Comparison of ENCODE assay signal across 8 mouse cellular contexts in genomic region chr14:115092081-115092480, GRCm38 (mm10). TPM values are rescaled to one million over a fixed set of nuclear protein-coding genes. Genes with fewer than 3 reads are reported as not detected.
DNase-seq lines count a peak whose midpoint lies in the region; ATAC-seq and TF ChIP-seq lines count a peak whose summit lies in the region.

Gene Gpc5 (plus strand): TSS chr14:115092215.

- H3K27me3 ChIP-seq in E14TG2a.4 (ENCODE audit: insufficient read depth, low read length), result peaks cover 61% of the 10 kb centered on the region
- H3K27me3 ChIP-seq in cerebellum, adult 2 months (ENCODE audit: control insufficient read depth, insufficient read depth, low read length), result no peaks in the 10 kb centered on the region; the same call in 1 of the 2 replicates
- peaks cover 27% of the 10 kb centered on the region for H3K27me3 ChIP-seq in forebrain, postnatal 0 days (ENCODE audit: insufficient read depth, low read length)
- peaks cover 39% of the 10 kb centered on the region for H3K27me3 ChIP-seq in lung, embryonic 14.5 days (ENCODE audit: insufficient read depth, low read length)

- no peak for TF ChIP-seq CTCF in E14TG2a.4 (conservative IDR thresholded peaks at IDR 0.05; ENCODE audit: low read length)
- TF ChIP-seq CTCF in cerebellum, adult 2 months (IDR thresholded peaks at IDR 0.05; ENCODE audit: borderline replicate concordance, insufficient read depth, low read depth, low read length), result no peak
- TF ChIP-seq CTCF in forebrain, postnatal 0 days (IDR thresholded peaks at IDR 0.05; ENCODE audit: low read depth), result no peak; the same call in 1 of the 2 replicates
- no peak for TF ChIP-seq CTCF in lung, embryonic 14.5 days (IDR thresholded peaks at IDR 0.05; ENCODE audit: low read depth)

- no peak within 1 kb of the TSS for H3K27ac ChIP-seq in cerebellum, adult 2 months (ENCODE audit: insufficient read depth, low read length)
- H3K27ac ChIP-seq in forebrain, postnatal 0 days (ENCODE audit: low read depth, low read length), result no peak within 1 kb of the TSS
- H3K27ac ChIP-seq in lung, embryonic 14.5 days (ENCODE audit: low read depth), result no peak within 1 kb of the TSS

- H3K36me3 ChIP-seq in E14TG2a.4 (ENCODE audit: insufficient read depth, low read length), result no peaks in the 10 kb centered on the region
- no peaks in the 10 kb centered on the region for H3K36me3 ChIP-seq in forebrain, postnatal 0 days (ENCODE audit: insufficient read depth)
- H3K36me3 ChIP-seq in lung, embryonic 14.5 days (ENCODE audit: insufficient read depth), result no peaks in the 10 kb centered on the region

- no peak for TF ChIP-seq POLR2A in cerebellum, adult 2 months (IDR thresholded peaks at IDR 0.05; ENCODE audit: borderline replicate concordance, insufficient read depth, low read length)

- H3K4me1 ChIP-seq in E14TG2a.4 (replicated peaks; ENCODE audit: low read depth, low read length), result peaks cover 9% of the 10 kb centered on the region
- no peaks in the 10 kb centered on the region for H3K4me1 ChIP-seq in cerebellum, adult 2 months (ENCODE audit: control insufficient read depth, insufficient read depth, low read length)
- no peaks in the 10 kb centered on the region for H3K4me1 ChIP-seq in forebrain, postnatal 0 days (ENCODE audit: insufficient read depth)
- H3K4me1 ChIP-seq in lung, embryonic 14.5 days (ENCODE audit: insufficient read depth), result no peaks in the 10 kb centered on the region

- peak; percentile 87 for DNase-seq in cerebellum, adult 2 months
- DNase-seq in forebrain, postnatal 0 days, result peak; percentile 88
- DNase-seq in heart, postnatal 4 days, result peak; percentile 89
- DNase-seq in layer of hippocampus, adult 8-10 months (ENCODE audit: low spot score in 2 of 2), result peak; percentile 77 to 84
- DNase-seq in lung, embryonic 14.5 days, result peak; percentile 91
- peak; percentile 80 for DNase-seq in testis, postnatal 14 days (ENCODE audit: low spot score)

- peak; percentile 100 for ATAC-seq in forebrain, postnatal 0 days
- peak; percentile 100 for ATAC-seq in lung, embryonic 14.5 days (ENCODE audit: insufficient read depth)
- peak; percentile 81 for ATAC-seq in neutrophil, adult 5-6 weeks (ENCODE audit: extremely low read depth, insufficient number of reproducible peaks, low FRiP score, poor library complexity, severe bottlenecking)

- 0% methylated on average over 31 of the region's 31 CpGs for WGBS in cerebellum, adult 2 months
- WGBS in forebrain, postnatal 0 days, result under 1% methylated on average over 28 of the region's 31 CpGs
- under 1% methylated on average over 31 of the region's 31 CpGs for WGBS in lung, embryonic 14.5 days

- H3K9ac ChIP-seq in forebrain, postnatal 0 days, result peak within 1 kb of the TSS; percentile 49
- H3K9ac ChIP-seq in lung, embryonic 14.5 days, result peak within 1 kb of the TSS; percentile 32; the same call in 1 of the 2 replicates

- H3K4me3 ChIP-seq in E14TG2a.4 (replicated peaks; ENCODE audit: low read length), result peak within 1 kb of the TSS; percentile 90
- H3K4me3 ChIP-seq in cerebellum, adult 2 months (replicated peaks; ENCODE audit: insufficient read depth, low read depth, low read length), result peak within 1 kb of the TSS; percentile 61
- H3K4me3 ChIP-seq in forebrain, postnatal 0 days (ENCODE audit: low read depth, low read length), result peak within 1 kb of the TSS; percentile 72
- H3K4me3 ChIP-seq in lung, embryonic 14.5 days (ENCODE audit: low read depth, low read length), result peak within 1 kb of the TSS; percentile 59

- peak within 1 kb of the TSS; percentile 97 for H3K4me2 ChIP-seq in forebrain, postnatal 0 days (ENCODE audit: low read depth)
- H3K4me2 ChIP-seq in lung, embryonic 14.5 days, result peak within 1 kb of the TSS; percentile 94

- H3K9me3 ChIP-seq in E14TG2a.4 (ENCODE audit: low read length), result no peaks in the 10 kb centered on the region
- no peaks in the 10 kb centered on the region for H3K9me3 ChIP-seq in forebrain, postnatal 0 days (ENCODE audit: low read length)
- no peaks in the 10 kb centered on the region for H3K9me3 ChIP-seq in lung, embryonic 14.5 days (ENCODE audit: low read depth, low read length)

RNA-seq across cellular contexts. Expression of gene Gpc5, which starts in this region (rescaled TPM):
- 17.0 and 23.0 TPM in 2 replicates for polyA plus RNA-seq in cerebellum, adult 2 months (2012; rRNA removed)
- total RNA-seq in forebrain, postnatal 0 days (2014; rRNA removed), result 8.7 and 10.4 TPM in 2 replicates
- 8.0 and 8.2 TPM in 2 replicates for polyA plus RNA-seq in forebrain, postnatal 0 days (2015; fragmentation: Nextera tagmentation; extraction: Ambion mirVana)
- not detected for total RNA-seq in heart, postnatal 4 days (2021)
- 10 to 100 TPM; 33.3 to 43.9 (median 38.7) TPM for total RNA-seq in layer of hippocampus, adult 8-10 months (2022)
- polyA plus RNA-seq in lung, embryonic 14.5 days (2014; fragmentation: Nextera tagmentation; extraction: Ambion mirVana), result 0.29 and 0.30 TPM in 2 replicates
- total RNA-seq in neutrophil, adult 5-6 weeks (2017), result not detected in 2 replicates

Comparison
In these comparisons a context has a peak if more than half of its experiments do, and no peak if none do; other contexts are left out.
1. Peak in DNase-seq in heart, postnatal 4 days; RNA of the gene not detected or under 1 TPM.
2. Peak in DNase-seq, ATAC-seq, H3K4me3 ChIP-seq, H3K9ac ChIP-seq and H3K4me2 ChIP-seq in lung, embryonic 14.5 days; RNA of the gene not detected or under 1 TPM.
3. Peak in ATAC-seq in neutrophil, adult 5-6 weeks; RNA of the gene not detected or under 1 TPM.